Mouse (Mus musculus): ENCODE data around the gene Rxfp2. TPM values are rescaled to one million over a fixed set of nuclear protein-coding genes. Genes with fewer than 3 reads are reported as not detected.
A peak's percentile ranks its signal among the peaks of the same experiment; 100 is the strongest.

Rxfp2 gene
- polyA plus RNA-seq, 1 experiment from 2014 or later: 0.33 TPM

DNA sequence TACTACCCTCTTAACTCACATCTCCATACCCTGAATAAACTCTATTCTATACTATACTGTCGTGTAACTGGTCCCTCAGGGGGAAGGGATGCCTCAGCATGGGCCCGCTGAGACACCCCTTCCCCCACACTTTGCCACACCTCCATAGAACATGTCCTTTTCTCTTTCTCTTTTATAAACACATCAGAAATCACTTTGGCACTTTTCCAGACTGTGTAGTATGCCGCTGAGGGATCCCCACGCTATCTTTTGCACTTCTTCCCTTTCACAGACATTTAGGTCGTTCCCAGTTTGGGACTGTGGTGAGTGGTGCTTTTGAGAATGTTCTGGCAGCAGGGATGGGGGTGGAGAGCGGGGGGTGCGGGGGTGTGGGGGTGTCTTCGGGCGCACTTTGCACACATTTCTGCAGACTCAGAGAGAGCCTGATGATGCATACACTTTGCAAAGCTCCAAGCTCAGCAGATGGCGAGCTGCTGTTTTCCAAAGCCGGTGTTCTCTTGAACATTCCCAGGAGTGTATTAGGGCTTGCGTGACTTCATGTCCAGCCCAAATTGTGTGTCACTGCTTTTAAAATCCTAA, 8.1 kb downstream of the Rxfp2 start:
- H3K4me2 ChIP-seq (ENCODE audit: low read length): no peak overlapping the region
- H3K27me3 ChIP-seq (replicated peaks; ENCODE audit: control insufficient read depth, insufficient read depth, low read length): no peaks in the 10 kb centered on the region
- WGBS: 86% methylated on average over 12 of the region's 12 CpGs
- H3K36me3 ChIP-seq (ENCODE audit: control insufficient read depth, insufficient read depth, low read length): no peaks in the 10 kb centered on the region
- no peaks in the 10 kb centered on the region; the same call in 1 of the 2 replicates for H3K4me1 ChIP-seq (ENCODE audit: control insufficient read depth, insufficient read depth, low read depth, low read length)
- H3K27ac ChIP-seq (ENCODE audit: low read depth, low read length): no peak overlapping the region
- no peak overlapping the region for H3K4me3 ChIP-seq (ENCODE audit: low read length)
- no peaks in the 10 kb centered on the region for H3K9me3 ChIP-seq (ENCODE audit: control insufficient read depth, low read length)
- no peak for ATAC-seq
- no peak overlapping the region for H3K9ac ChIP-seq (ENCODE audit: low read depth, low read length)

DNA sequence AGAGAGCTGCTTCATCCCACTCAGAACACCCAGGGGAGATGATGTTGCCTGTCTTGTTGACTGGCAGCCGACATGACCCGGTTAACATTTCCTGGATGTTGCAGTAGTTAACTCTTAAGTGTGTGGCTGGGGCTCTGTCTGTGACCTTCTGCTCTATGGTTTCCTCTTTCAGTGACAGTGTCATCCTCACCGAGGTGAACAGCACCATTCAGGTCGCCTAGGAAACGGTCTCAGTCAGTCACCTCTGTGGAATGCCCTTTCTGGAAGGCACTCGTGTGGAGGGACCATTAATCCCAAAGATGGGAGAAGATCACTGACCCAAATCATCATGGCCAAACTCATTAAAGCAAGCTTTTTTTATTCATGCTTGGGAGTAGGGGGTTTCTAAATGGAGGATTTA, 12.7 kb downstream of the Rxfp2 start:
- Histone ChIP-seq H3K9ac (ENCODE audit: low read depth, low read length) (no peak overlapping the region), H3K9me3 (ENCODE audit: control insufficient read depth, low read length) (no peaks in the 10 kb centered on the region), H3K4me2 (ENCODE audit: low read length) (no peak overlapping the region), H3K36me3 (ENCODE audit: control insufficient read depth, insufficient read depth, low read length) (no peaks in the 10 kb centered on the region), H3K27ac (ENCODE audit: low read depth, low read length) (no peak overlapping the region), H3K27me3 (replicated peaks; ENCODE audit: control insufficient read depth, insufficient read depth, low read length) (no peaks in the 10 kb centered on the region), H3K4me3 (ENCODE audit: low read length) (no peak overlapping the region), H3K4me1 (ENCODE audit: control insufficient read depth, insufficient read depth, low read depth, low read length) (peaks cover 3% of the 10 kb centered on the region)
- no peak for ATAC-seq
- 30% methylated on average over 6 of the region's 6 CpGs for WGBS

DNA sequence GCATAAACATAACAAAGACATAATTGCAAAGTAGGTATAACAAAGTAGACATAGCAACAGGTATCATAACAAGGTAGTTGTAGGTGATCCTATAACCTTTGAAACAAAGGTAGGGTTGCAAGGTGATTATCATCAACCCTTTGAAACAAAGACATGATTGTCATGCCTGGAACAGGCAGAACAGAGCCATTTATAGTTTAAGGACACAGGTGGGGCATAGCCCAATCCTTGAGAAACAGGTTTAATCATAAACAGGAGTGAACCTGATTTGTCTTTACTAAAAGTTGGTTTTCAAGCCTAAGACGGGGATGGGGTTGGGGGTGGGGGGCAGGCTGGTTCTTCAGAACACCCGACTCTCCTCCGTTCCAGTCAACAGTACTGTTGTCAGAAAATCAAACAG, 13.2 kb downstream of the Rxfp2 start:
- WGBS: 63% methylated on average over 3 of the region's 3 CpGs
- H3K9me3 ChIP-seq (ENCODE audit: control insufficient read depth, low read length): no peaks in the 10 kb centered on the region
- H3K27me3 ChIP-seq (replicated peaks; ENCODE audit: control insufficient read depth, insufficient read depth, low read length): no peaks in the 10 kb centered on the region
- H3K27ac ChIP-seq (ENCODE audit: low read depth, low read length): no peak overlapping the region
- H3K4me2 ChIP-seq (ENCODE audit: low read length): no peak overlapping the region
- no peaks in the 10 kb centered on the region for H3K36me3 ChIP-seq (ENCODE audit: control insufficient read depth, insufficient read depth, low read length)
- ATAC-seq: no peak
- no peak overlapping the region for H3K9ac ChIP-seq (ENCODE audit: low read depth, low read length)
- no peak overlapping the region for H3K4me3 ChIP-seq (ENCODE audit: low read length)
- H3K4me1 ChIP-seq (ENCODE audit: control insufficient read depth, insufficient read depth, low read depth, low read length): peaks cover 3% of the 10 kb centered on the region

DNA sequence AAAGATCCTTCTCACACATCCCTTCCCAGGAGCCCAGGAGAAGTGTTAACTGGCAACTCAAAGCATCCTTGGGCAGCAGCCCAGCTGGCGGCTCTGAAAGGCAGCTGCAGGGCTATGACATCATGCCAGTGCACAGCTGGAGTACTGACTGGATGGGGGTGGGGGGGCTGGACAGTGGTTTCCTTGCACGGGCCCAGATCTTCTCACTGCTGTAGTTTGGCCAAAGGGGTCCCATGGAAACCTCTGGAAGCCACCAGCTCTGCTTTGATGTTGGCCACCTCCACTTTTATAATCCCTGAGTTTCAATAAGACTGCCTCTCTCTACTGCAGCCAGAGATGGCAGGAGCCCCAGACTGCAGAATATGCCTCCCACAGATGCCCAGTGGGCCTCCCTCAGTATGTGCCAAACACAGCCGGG, 13.6 kb downstream of the Rxfp2 start:
- Histone ChIP-seq H3K9me3 (ENCODE audit: control insufficient read depth, low read length) (no peaks in the 10 kb centered on the region), H3K27ac (ENCODE audit: low read depth, low read length) (no peak overlapping the region), H3K4me3 (ENCODE audit: low read length) (no peak overlapping the region), H3K9ac (ENCODE audit: low read depth, low read length) (no peak overlapping the region), H3K4me2 (ENCODE audit: low read length) (no peak overlapping the region), H3K4me1 (ENCODE audit: control insufficient read depth, insufficient read depth, low read depth, low read length) (peaks cover 3% of the 10 kb centered on the region), H3K36me3 (ENCODE audit: control insufficient read depth, insufficient read depth, low read length) (no peaks in the 10 kb centered on the region), H3K27me3 (replicated peaks; ENCODE audit: control insufficient read depth, insufficient read depth, low read length) (no peaks in the 10 kb centered on the region)
- WGBS: 43% methylated on average over 3 of the region's 3 CpGs
- peak; percentile 67 for ATAC-seq

DNA sequence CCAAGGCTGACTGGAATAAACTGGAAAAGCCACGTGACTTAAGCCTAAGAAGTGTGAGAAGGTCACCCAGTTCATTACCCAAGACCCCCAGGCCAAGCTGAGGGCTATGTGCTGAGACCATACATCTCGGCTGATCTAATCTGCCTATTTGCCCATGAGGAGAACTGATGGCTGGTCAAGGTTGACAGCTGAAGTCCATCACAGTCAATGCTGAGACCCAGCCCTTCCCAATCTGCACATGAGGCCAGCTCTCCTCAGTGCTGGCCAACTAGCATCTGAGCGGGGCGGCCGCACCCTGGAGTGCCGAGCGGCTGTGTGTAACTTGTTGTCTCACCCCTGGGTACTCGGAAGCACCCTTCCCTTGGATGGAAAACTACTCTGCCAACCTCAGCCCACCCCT, 17.8 kb downstream of the Rxfp2 start:
- Histone ChIP-seq H3K9me3 (ENCODE audit: control insufficient read depth, low read length) (no peaks in the 10 kb centered on the region), H3K4me1 (ENCODE audit: control insufficient read depth, insufficient read depth, low read depth, low read length) (peaks cover 3% of the 10 kb centered on the region), H3K36me3 (ENCODE audit: control insufficient read depth, insufficient read depth, low read length) (no peaks in the 10 kb centered on the region), H3K4me2 (ENCODE audit: low read length) (no peak overlapping the region), H3K27ac (ENCODE audit: low read depth, low read length) (no peak overlapping the region), H3K4me3 (ENCODE audit: low read length) (no peak overlapping the region), H3K9ac (ENCODE audit: low read depth, low read length) (no peak overlapping the region), H3K27me3 (replicated peaks; ENCODE audit: control insufficient read depth, insufficient read depth, low read length) (no peaks in the 10 kb centered on the region)
- WGBS: 88% methylated on average over 8 of the region's 8 CpGs
- ATAC-seq: no peak

DNA sequence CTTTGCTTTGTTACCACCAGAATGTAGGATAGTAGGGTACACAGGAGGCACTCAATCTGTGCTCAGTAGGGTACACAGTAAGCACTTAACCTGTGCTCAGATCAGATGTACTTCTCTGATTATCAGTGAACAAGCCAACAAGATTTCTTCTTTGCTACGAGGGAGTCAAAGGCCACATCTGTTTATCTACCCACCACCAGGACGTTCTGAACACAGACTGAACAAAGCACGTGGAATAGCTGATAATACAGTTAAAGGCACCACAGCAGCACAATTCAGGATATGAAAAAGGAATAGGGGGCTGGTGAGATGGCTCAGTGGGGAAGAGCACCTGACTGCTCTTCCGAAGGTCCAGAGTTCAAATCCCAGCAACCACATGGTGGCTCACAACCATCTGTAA, 18.4 kb downstream of the Rxfp2 start:
- Histone ChIP-seq H3K4me1 (ENCODE audit: control insufficient read depth, insufficient read depth, low read depth, low read length) (peaks cover 3% of the 10 kb centered on the region; the same call in 1 of the 2 replicates), H3K27me3 (replicated peaks; ENCODE audit: control insufficient read depth, insufficient read depth, low read length) (no peaks in the 10 kb centered on the region), H3K4me3 (ENCODE audit: low read length) (no peak overlapping the region), H3K27ac (ENCODE audit: low read depth, low read length) (no peak overlapping the region), H3K36me3 (ENCODE audit: control insufficient read depth, insufficient read depth, low read length) (no peaks in the 10 kb centered on the region), H3K9ac (ENCODE audit: low read depth, low read length) (no peak overlapping the region), H3K9me3 (ENCODE audit: control insufficient read depth, low read length) (peaks cover 2% of the 10 kb centered on the region; the same call in 1 of the 2 replicates), H3K4me2 (ENCODE audit: low read length) (no peak overlapping the region)
- ATAC-seq: no peak
- 72% methylated on average over 4 of the region's 4 CpGs for WGBS

DNA sequence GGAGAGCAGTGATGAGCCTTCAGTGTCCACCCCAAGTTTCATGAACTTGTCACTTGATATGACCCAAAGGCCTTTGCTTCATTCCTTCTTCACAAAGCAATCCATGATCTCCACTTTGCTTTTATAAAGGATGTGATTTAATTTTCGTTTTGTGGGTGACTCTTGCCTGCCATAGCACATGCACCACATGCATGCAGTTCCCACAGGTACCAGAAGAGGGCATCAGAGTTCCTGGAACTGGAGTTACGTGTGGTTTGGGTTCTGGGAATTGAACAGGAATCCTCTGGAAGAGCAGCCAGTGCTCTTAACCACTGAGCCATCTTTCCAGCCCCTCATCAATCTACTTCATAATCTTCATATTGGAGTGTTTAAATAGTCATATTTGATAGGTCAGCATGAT, 26.1 kb downstream of the Rxfp2 start:
- Histone ChIP-seq H3K36me3 (ENCODE audit: control insufficient read depth, insufficient read depth, low read length) (no peaks in the 10 kb centered on the region), H3K27me3 (replicated peaks; ENCODE audit: control insufficient read depth, insufficient read depth, low read length) (no peaks in the 10 kb centered on the region), H3K27ac (ENCODE audit: low read depth, low read length) (no peak overlapping the region), H3K4me2 (ENCODE audit: low read length) (no peak overlapping the region), H3K9ac (ENCODE audit: low read depth, low read length) (no peak overlapping the region), H3K4me3 (ENCODE audit: low read length) (no peak overlapping the region), H3K9me3 (ENCODE audit: control insufficient read depth, low read length) (peaks cover 2% of the 10 kb centered on the region; the same call in 1 of the 2 replicates), H3K4me1 (ENCODE audit: control insufficient read depth, insufficient read depth, low read depth, low read length) (no peaks in the 10 kb centered on the region)
- ATAC-seq: no peak
- WGBS: 61% methylated on average over 2 of the region's 2 CpGs

DNA sequence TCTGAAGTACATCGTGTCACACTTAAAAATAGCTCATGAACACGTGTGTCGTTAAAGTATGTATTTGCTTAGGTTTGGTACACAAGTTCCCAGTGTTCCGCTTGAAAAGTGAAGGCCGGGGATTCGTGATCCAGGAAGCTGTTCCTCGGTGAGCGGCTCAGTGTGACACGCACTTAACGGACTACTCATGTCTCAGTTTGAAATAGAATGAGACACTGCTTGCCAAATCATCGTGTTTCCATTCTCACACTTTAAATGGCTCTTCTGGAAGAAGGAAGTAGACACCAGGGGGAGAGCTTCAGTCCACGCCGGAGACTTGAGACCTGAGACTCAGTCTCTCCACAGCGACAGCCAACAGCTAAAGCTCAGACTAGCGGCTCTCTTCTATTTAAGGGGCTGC, 28.0 kb downstream of the Rxfp2 start:
- H3K4me2 ChIP-seq (ENCODE audit: low read length): no peak overlapping the region
- no peak overlapping the region for H3K4me3 ChIP-seq (ENCODE audit: low read length)
- 77% methylated on average over 15 of the region's 15 CpGs for WGBS
- H3K9ac ChIP-seq (ENCODE audit: low read depth, low read length): no peak overlapping the region
- no peaks in the 10 kb centered on the region for H3K4me1 ChIP-seq (ENCODE audit: control insufficient read depth, insufficient read depth, low read depth, low read length)
- no peaks in the 10 kb centered on the region for H3K27me3 ChIP-seq (replicated peaks; ENCODE audit: control insufficient read depth, insufficient read depth, low read length)
- H3K36me3 ChIP-seq (ENCODE audit: control insufficient read depth, insufficient read depth, low read length): no peaks in the 10 kb centered on the region
- peaks cover 2% of the 10 kb centered on the region; the same call in 1 of the 2 replicates for H3K9me3 ChIP-seq (ENCODE audit: control insufficient read depth, low read length)
- H3K27ac ChIP-seq (ENCODE audit: low read depth, low read length): no peak overlapping the region
- ATAC-seq: no peak

DNA sequence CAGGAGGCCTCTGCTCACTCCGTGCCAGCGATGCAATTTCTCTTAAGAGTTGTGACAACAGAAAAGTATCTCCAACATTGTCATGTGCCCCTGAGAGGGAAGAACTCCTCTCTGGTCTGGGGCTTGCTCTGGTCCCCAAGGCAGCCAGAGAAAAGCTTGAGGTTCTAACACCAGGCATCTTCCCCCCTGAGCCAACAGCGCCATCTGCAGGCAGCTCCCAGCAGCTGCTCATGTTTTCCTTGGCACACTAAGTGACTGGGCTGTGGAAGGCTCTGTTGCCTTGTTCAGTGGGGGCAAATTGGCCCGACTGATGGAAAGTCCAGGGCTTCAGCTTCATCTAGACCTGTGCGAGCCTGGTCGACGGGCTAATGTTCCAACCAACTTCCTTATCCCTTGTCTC, 31.5 kb downstream of the Rxfp2 start:
- H3K4me1 ChIP-seq (ENCODE audit: control insufficient read depth, insufficient read depth, low read depth, low read length): no peaks in the 10 kb centered on the region
- WGBS: 58% methylated on average over 7 of the region's 7 CpGs
- no peak overlapping the region for H3K9ac ChIP-seq (ENCODE audit: low read depth, low read length)
- no peaks in the 10 kb centered on the region for H3K36me3 ChIP-seq (ENCODE audit: control insufficient read depth, insufficient read depth, low read length)
- H3K4me2 ChIP-seq (ENCODE audit: low read length): no peak overlapping the region
- H3K9me3 ChIP-seq (ENCODE audit: control insufficient read depth, low read length): no peaks in the 10 kb centered on the region
- no peak overlapping the region for H3K27ac ChIP-seq (ENCODE audit: low read depth, low read length)
- H3K27me3 ChIP-seq (replicated peaks; ENCODE audit: control insufficient read depth, insufficient read depth, low read length): no peaks in the 10 kb centered on the region
- no peak overlapping the region for H3K4me3 ChIP-seq (ENCODE audit: low read length)
- ATAC-seq: no peak

DNA sequence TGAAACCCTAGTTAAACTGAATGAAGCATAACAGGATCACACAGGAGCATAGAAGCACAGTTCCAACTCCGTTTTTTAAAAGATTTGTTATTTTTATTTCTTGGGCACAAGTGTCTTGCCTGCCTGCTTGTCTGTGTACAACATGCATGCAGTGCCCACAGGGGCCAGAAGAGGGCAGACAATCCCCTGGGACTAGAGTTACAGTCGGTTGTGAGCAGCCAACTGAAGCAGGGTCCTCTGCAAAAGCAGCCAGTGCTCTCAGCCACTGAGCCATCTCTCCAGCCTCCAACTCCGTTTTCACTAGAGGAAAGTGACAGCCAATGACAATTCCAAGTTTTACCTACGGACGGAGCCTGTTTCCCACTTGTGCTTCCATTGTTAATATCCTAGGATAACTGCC, 33.4 kb downstream of the Rxfp2 start:
- Histone ChIP-seq H3K9ac (ENCODE audit: low read depth, low read length) (no peak overlapping the region), H3K36me3 (ENCODE audit: control insufficient read depth, insufficient read depth, low read length) (no peaks in the 10 kb centered on the region), H3K4me3 (ENCODE audit: low read length) (no peak overlapping the region), H3K4me2 (ENCODE audit: low read length) (no peak overlapping the region), H3K4me1 (ENCODE audit: control insufficient read depth, insufficient read depth, low read depth, low read length) (no peaks in the 10 kb centered on the region), H3K27me3 (replicated peaks; ENCODE audit: control insufficient read depth, insufficient read depth, low read length) (no peaks in the 10 kb centered on the region), H3K9me3 (ENCODE audit: control insufficient read depth, low read length) (no peaks in the 10 kb centered on the region), H3K27ac (ENCODE audit: low read depth, low read length) (no peak overlapping the region)
- 53% methylated on average over 5 of the region's 5 CpGs for WGBS
- no peak for ATAC-seq

Measured in hindbrain, embryonic 16.5 days (tissue).